Mouse (Mus musculus): ENCODE results near the gene Dbil5.

- TF ChIP-seq CTCF (IDR thresholded peaks at IDR 0.05; ENCODE audit: insufficient read depth, low read length) (no peak), POLR2A (IDR thresholded peaks at IDR 0.05; ENCODE audit: borderline replicate concordance, extremely low read depth, low read depth, low read length) (no peak)
Measured at GRCm38 (mm10) chr11:76213841-76214240, 3.6 kb upstream of the Dbil5 start.
